Mouse (Mus musculus) brown adipose tissue, adult 24 weeks (tissue): ENCODE measurements around the gene Sox6. TPM values are rescaled to one million over a fixed set of nuclear protein-coding genes. Genes with fewer than 3 reads are reported as not detected.
A peak's percentile ranks its signal among the peaks of the same experiment; 100 is the strongest.

Experiments
- H3K27ac ChIP-seq: fragments of 200-500 bp; replicated peaks from 2 replicates; pipeline ENCODE4 v1.5.1; 2012; ENCODE audit warnings: low read depth, mild to moderate bottlenecking, low read length
- H3K4me1 ChIP-seq: fragments of 200-500 bp; 2 replicates; pipeline ENCODE4 v1.6.1; 2012; ENCODE audit warnings: low read length, mixed read lengths; ENCODE audit not compliant: control insufficient read depth, insufficient read depth, insufficient read length
- H3K4me3 ChIP-seq: fragments of 200-500 bp; 2 replicates; pipeline ENCODE4 v1.5.1; 2012; ENCODE audit warnings: low read depth, mild to moderate bottlenecking, low read length, moderate library complexity; ENCODE audit not compliant: insufficient read depth
- polyA plus RNA-seq: library from polyadenylated mRNA; stranded (reverse); fragments of >200 nt; gene quantifications from 2 replicates; pipeline ENCODE4 v1.2.4, GENCODE M21; 2012; ENCODE audit not compliant: missing spikeins, insufficient read depth, insufficient read length

Sox6 gene
- polyA plus RNA-seq, 1 experiment, result 24.8 TPM

- H3K27ac ChIP-seq, result no peak overlapping the region
- no peak overlapping the region for H3K4me3 ChIP-seq
- no peaks in the 10 kb centered on the region for H3K4me1 ChIP-seq
Measured at GRCm38 (mm10) chr7:115947916-115948315, 90.7 kb downstream of the Sox6 start.

DNA sequence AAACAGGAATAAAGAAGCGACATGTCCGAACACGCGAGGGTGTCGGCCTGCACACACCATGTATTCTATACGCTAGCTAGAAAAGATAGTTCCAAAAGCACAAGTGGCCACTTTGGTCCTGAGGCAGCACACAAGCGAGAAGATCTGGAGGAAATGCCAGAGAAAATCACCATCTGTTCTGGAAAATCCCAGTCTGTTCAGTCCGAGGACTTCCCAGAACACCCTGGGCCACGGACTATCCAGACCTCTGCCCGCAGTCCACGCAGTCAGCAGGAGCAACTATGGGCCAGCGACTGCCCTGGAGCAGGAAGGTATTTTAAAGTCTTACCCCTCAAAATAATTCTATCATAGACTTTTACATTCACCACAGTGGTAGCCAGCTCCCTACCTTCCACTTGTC is 92.0 kb downstream of the Sox6 start:
- H3K4me1 ChIP-seq, result no peaks in the 10 kb centered on the region
- H3K27ac ChIP-seq, result no peak overlapping the region
- no peak overlapping the region for H3K4me3 ChIP-seq

- Histone ChIP-seq H3K4me3 (no peak overlapping the region), H3K4me1 (no peaks in the 10 kb centered on the region), H3K27ac (no peak overlapping the region)
Measured at GRCm38 (mm10) chr7:115945516-115945915, 93.1 kb downstream of the Sox6 start.

GRCm38 (mm10) chr7:115944250-115944649 is 94.3 kb downstream of the Sox6 start:
- H3K4me3 ChIP-seq, result no peak overlapping the region
- H3K27ac ChIP-seq, result no peak overlapping the region
- H3K4me1 ChIP-seq, result no peaks in the 10 kb centered on the region; the same call in 1 of the 2 replicates

- Histone ChIP-seq H3K4me3 (no peak overlapping the region), H3K4me1 (no peaks in the 10 kb centered on the region; the same call in 1 of the 2 replicates), H3K27ac (no peak overlapping the region)
Measured at GRCm38 (mm10) chr7:115941766-115942165, 96.8 kb downstream of the Sox6 start.

DNA sequence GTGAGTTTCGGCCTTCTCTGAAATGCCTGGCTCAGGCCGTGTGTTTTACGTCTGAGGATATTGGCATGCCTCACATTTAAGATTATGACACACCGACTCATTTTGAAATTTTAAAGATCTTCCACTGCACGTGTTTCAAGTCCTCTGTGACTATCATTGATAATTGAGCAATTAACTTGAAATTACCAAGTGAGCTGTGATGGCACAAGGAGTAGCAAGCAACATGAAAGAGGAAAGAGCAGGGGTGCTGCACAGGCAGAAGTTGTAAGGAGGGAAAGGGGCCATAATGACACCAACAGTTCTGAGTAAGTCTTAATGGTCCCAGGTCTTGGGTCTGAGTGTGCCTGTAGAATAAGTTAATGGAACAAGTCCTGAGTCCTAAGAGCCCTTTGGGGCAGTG is 99.3 kb downstream of the Sox6 start:
- Histone ChIP-seq H3K4me3 (no peak overlapping the region), H3K27ac (0 out of 2 replicates have a peak overlapping the region, but pooled peaks have one; percentile 3), H3K4me1 (no peaks in the 10 kb centered on the region; the same call in 1 of the 2 replicates)

- H3K27ac ChIP-seq, result no peak overlapping the region
- H3K4me3 ChIP-seq, result no peak overlapping the region
- H3K4me1 ChIP-seq, result no peaks in the 10 kb centered on the region; the same call in 1 of the 2 replicates
Measured at GRCm38 (mm10) chr7:115936908-115937307, 101.7 kb downstream of the Sox6 start.

DNA sequence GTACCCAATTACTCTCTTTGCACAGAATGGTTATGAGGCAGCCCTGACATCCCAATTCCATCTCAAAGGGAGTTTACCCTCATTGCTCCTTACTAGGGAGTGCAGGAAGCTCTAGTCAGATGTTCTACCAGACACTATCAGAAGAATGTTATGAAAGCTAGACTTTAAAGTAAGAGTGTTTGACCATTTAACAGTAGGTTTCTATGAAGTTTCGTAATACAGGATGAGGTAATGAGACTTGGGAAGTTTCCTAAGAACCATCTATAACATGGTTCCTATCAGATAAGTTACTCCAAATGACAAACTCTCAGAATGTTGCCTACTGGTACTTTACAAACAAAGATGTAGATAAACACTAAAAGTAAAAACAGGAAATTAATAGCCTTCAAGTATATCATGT is 123.3 kb downstream of the Sox6 start:
- Histone ChIP-seq H3K27ac (no peak overlapping the region), H3K4me1 (no peaks in the 10 kb centered on the region), H3K4me3 (no peak overlapping the region)

- H3K27ac ChIP-seq, result no peak overlapping the region
- H3K4me1 ChIP-seq, result no peaks in the 10 kb centered on the region
- H3K4me3 ChIP-seq, result no peak overlapping the region
Measured at GRCm38 (mm10) chr7:115910313-115910712, 128.3 kb downstream of the Sox6 start.

DNA sequence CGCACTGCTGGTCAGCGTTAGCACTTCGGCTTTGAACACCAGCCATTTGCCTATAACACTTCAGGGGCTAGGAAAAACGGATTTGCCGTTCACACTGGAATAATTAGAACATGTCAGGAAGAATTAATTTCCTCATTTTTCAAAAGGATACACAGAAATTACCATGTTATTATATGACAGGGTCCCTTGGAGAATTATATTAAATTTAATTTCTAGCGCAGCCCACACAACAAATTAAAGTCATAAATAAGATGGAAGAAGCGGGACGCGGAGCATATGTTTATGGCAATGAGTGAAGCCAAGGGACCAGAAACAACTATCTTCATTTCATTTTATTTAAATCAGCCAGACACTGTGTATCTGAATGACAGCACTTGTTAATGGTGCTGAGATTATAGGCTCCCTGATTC is 133.8 kb downstream of the Sox6 start:
- Histone ChIP-seq H3K4me3 (no peak overlapping the region), H3K27ac (no peak overlapping the region), H3K4me1 (no peaks in the 10 kb centered on the region)

DNA sequence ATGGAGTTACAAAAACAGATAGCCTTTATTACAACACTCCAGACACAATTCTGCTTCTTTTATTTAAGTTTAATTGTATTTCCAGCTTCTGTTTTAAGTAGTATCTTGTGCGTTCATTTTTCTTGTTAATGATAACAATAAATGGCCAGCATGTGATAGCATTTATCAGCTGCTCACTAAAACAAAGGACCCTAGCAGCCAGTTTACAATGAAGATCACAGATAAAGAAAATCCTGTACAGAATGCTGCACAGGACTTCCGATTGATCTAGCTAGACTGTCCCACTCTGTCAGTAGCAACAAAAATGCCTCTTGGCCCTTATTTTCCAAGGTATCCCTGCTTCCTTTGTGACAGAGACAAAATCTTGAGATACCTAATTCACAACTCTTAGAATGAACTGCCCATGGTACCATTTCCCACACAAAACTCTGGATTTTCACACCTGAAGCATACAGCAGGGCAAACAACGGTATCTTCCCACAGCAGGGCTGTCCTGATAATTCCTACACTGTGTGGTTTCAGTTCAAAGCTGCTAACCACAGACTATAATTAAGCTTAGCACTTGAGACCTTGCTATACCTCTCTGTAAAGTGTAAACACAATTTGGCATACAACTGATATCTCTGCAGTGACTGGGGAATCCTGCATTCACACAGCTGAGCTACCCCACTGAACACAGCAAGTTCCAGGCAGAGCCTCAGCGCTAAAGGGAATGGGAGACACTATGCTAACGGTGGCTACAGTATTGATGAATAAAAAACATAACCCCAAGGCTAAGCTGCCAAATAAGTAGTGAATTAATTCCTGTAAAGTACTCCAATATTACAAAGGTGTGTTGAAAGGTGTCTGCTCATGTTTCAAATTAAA is 134.4 kb downstream of the Sox6 start:
- H3K27ac ChIP-seq, result no peak overlapping the region
- no peaks in the 10 kb centered on the region for H3K4me1 ChIP-seq
- H3K4me3 ChIP-seq, result no peak overlapping the region

GRCm38 (mm10) chr7:115903368-115903767 is 135.2 kb downstream of the Sox6 start:
- no peak overlapping the region for H3K4me3 ChIP-seq
- no peak overlapping the region for H3K27ac ChIP-seq
- no peaks in the 10 kb centered on the region for H3K4me1 ChIP-seq

DNA sequence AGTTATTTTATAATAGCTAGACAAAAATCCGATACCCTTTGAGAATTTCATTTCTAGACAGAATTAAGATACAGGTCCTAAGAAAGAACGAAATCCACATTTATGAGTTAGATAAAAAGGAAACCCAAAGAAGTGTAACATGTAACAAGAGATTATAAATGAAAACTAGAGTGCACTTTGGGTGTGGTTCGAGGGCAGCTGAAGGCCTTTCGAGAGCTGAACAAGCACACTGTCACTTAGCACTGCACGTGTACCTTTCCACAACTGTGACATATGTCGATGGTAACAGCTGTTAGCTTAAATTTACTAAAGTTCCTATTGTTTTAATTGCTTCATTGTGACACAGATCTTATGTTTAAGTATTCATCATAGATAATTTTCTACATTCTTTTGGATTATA is 142.8 kb downstream of the Sox6 start:
- H3K4me3 ChIP-seq, result no peak overlapping the region
- no peaks in the 10 kb centered on the region for H3K4me1 ChIP-seq
- no peak overlapping the region for H3K27ac ChIP-seq

- Histone ChIP-seq H3K27ac (no peak overlapping the region), H3K4me1 (no peaks in the 10 kb centered on the region), H3K4me3 (no peak overlapping the region)
Measured at GRCm38 (mm10) chr7:115895028-115895671, 143.4 kb downstream of the Sox6 start.

DNA sequence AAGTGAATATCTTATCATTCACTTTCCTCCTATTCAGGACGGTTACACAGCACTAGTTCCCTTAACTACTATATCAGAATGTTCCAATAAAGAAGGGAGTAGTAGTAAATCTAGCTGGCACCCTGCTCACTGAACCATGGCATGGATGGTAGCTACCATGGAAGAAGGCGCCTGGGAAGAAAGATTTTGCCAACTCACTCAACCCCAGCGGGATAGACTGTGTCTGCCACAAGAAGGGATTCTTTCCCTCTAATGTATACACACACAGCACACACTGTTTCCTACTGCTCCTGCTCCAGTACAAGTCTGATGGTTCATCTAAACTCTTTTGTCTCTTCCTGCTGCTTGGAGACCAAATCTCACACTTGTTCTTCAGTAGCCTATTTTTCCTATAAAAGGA is 147.1 kb downstream of the Sox6 start:
- H3K4me1 ChIP-seq, result no peaks in the 10 kb centered on the region
- no peak overlapping the region for H3K4me3 ChIP-seq
- no peak overlapping the region for H3K27ac ChIP-seq

- 0 out of 2 replicates have a peak, but pooled peaks cover 2% of the 10 kb centered on the region for H3K4me1 ChIP-seq
- H3K27ac ChIP-seq, result no peak overlapping the region
- no peak overlapping the region for H3K4me3 ChIP-seq
Measured at GRCm38 (mm10) chr7:115889926-115890325, 148.7 kb downstream of the Sox6 start.
